Mouse (Mus musculus) erythroid progenitor cell, adult 5-6 weeks (primary cell): ENCODE data around the gene Nav2. TPM values are rescaled to one million over a fixed set of nuclear protein-coding genes. Genes with fewer than 3 reads are reported as not detected.

Source experiments
- ATAC-seq: replicated peaks from 2 replicates; pipeline ENCODE4 v1.8.0; 2016; ENCODE audit warnings: moderate number of reproducible peaks, mild to moderate bottlenecking, moderate TSS enrichment, inconsistent platforms; ENCODE audit not compliant: poor library complexity, low FRiP score, severe bottlenecking
- total RNA-seq, 2 experiments: library from RNA; stranded (forward) in 1 of 2; stranded (reverse) in 1 of 2; fragments of 150-400 nt in 1 of 2; fragments of 186-747, 209-891 nt in 1 of 2; gene quantifications; 2 replicates each; pipeline versions ENCODE4 v1.2.3 to v1.2.4; 2015 to 2017; ENCODE audit warnings: low replicate concordance in 2 of 2

Nav2 gene
- total RNA-seq, 2 experiments from 2014 or later: 3.1 to 29.8 TPM

DNA sequence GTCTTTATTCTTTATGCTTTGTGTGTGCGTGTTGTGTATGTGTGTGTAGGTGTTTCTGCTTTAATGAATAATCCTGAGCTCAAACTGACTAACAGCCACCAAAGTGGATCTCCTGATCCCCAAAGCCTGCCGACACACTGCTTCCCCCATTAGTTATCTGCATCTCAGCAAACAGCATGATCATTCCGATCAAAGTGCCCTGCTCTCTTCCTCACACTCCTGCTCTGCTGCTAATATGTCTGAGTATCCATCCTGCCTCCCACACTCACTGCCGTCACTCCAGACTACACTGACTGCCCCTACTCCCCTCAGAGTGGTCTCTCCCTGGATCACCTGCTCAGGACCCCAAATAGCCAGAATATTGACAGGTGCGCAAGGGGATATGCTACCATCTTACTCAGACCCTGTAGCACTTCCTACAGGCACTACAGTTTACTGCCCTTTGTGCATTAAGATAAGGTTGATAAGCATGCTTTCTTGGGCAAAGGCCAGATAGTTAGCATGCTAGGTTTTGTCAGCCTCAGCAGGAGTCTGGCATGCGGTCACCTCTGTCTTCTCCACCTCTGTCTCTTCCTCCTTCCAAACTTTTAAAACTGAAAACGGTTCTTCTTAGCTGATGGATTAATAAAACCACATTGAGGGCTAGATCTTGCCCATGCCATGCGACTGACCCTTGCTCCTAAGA is 382.8 kb downstream of the Nav2 start:
- ATAC-seq: peak; percentile 65; the same call in 1 of the 2 replicates

DNA sequence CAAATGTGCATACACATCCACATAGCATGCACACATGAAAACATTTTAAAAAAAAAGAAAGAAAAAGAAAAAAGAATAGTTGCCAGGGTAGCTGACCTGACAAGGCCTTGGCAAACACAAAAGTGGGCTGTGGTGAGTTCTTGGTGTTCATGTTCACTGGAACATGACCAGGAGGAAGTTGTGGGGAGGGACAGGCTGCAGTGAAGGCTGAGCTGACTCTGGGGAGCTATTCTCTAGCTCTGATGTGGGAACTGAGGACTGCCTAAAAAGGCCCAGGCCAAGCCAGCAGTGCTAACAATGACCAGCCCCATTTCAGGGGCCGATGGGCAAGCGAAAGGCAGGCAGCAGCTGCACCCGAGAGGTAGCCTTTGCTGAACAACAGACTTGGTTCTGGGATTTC is 388.6 kb downstream of the Nav2 start:
- no peak for ATAC-seq

DNA sequence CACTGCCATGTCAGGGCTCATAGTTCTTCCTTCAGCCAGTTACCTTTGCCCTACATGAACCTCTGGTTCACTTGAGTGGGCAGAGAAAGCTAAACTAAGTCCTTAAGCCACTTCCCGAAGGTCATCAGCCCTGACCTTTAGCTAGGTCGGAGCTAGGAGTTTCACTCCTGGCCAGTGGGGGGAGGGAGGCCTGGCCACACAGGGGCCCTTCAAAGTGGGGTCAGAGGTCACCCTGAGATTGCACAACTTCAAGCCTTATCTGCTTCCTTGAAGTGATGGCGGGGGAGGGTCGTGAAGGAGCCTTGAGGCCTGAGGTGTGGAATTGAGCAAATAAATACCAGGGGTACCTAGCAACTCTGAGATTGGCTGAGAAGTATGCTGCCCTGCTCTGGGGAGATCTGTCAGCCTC is 389.9 kb downstream of the Nav2 start:
- ATAC-seq: no peak

DNA sequence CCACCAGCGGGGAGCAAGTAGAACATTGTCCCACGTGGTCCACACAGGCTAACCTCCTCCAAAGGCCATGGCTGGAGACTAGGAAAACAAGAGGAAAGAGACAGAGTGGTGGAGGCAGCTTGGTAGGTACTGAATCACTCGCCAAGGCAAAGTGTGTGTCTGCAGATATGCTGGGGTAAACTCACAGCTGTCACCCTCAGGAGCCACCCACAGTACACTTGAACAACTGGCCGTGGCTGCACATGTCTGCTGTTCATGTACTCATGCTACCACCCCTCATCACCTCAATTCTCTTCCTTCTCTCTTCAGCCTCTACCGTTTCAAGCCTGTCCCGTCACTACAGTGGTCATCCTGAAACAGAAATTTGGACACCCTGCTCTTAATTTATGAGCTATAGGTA is 393.0 kb downstream of the Nav2 start:
- 0 out of 2 replicates have a peak, but pooled peaks have one; percentile 32 for ATAC-seq

DNA sequence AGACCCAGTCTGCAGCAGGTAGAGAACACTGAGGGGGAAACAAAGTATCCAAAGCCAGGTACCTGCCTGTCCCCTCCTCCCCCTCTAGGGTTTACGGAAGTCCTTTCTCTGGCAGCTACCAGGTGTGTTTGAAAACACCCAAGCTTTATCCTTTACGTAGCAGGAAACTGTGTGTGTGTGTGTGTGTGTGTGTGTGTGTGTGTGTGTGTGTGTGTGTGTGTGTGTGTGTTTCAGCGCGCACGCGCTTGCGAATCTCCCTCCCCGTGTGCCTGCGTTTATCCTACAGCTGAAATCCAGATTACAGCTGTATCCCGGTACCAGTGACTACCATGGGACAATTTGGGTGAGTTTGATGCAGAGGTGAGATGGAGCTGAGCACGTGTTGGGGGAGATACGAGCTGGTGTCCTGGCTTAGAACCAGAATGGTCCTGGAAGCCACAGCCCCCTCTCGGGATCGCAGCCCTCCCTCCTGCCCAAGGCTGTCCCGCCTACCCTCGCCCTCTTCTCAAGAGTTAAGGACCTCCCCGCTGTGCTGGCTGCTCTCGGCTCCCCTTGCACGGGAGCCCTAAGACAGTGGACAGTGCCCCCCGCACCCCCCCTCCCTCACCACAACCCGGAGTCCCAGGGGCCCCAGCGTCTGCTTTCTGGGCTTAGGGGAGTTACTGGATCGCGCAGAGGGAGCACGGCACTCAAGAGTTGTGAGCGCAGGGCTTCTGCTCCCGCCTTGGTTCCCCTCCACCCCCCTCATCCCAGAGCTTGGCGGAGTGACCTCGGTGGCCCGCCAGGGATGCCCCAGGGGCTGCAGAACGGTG is 395.3 kb downstream of the Nav2 start:
- no peak for ATAC-seq

DNA sequence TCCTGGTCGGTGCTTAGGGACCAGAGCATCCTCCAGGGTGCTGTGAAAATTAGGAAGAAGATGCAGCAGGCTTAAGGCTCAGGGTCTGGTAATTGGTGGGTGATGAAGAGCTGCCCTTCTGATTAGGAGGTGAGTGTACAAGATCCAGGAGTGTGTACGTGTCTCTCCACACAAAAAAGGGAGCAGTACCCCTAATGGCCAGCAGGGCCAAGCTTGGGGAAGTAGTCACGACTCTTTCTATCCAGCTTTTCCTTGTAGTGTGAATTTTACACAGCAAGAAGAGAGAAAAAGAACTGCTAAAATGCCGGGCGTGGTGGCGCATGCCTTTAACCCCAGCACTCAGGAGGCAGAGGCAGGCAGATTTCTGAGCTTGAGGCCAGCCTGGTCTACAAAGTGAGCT is 399.2 kb downstream of the Nav2 start:
- ATAC-seq: no peak

DNA sequence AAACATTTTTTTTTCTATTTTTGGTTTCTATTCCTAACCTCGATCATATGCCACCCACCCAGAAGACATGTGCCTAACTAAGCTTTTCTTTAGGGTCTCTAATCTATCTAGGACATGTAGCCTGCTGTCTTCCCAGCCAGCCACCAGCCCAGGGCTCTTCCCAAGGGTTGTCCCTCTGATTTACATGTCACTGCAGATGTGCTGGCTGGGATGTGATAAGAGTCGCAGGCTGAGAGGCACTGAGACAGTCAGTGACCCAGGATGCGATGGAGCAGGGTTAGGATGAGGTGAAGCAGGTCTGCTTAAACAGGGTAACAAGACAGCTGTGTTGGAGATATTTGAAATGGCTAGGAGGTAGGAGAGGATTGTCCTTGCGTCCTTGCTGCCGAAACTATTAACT is 401.2 kb downstream of the Nav2 start:
- 0 out of 2 replicates have a peak, but pooled peaks have one; percentile 43 for ATAC-seq

DNA sequence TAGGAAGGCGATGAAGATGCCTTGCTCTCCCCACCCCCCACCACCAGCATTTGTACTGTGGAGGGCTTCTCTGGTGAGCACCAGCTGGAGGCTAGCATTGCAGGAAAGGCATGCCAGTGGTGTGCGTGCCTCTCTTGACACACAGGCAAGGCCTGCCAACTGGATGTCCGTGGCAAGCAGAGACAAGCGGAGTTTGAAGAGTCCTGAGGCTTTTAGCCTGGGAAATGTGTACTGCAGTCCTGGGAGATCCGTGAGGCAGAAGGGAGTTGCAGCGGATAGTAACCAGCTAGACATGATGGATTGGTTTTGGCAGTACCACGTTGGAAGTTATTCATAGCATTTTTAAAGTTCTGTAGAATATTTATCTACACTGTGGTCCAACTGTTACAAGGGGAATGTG is 405.4 kb downstream of the Nav2 start:
- no peak for ATAC-seq

DNA sequence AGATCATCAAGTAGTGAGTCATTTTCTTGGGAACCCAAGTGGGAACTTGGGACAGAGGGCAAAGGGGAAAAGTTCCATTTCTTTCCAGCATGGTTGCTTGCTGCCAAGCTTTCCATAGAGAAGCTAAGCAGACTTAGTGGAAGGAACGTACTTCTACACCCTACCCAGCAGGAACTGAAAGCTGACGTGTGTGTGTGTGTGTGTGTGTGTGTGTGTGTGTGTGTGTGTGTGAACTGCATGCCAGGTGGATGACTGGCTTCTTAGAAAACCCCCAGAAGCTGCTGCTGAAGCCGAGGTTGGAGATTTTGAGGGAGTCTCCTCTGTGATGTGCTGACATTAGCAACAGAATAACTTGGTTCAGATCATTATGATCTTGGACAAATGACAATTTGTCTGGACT is 406.5 kb downstream of the Nav2 start:
- no peak for ATAC-seq

DNA sequence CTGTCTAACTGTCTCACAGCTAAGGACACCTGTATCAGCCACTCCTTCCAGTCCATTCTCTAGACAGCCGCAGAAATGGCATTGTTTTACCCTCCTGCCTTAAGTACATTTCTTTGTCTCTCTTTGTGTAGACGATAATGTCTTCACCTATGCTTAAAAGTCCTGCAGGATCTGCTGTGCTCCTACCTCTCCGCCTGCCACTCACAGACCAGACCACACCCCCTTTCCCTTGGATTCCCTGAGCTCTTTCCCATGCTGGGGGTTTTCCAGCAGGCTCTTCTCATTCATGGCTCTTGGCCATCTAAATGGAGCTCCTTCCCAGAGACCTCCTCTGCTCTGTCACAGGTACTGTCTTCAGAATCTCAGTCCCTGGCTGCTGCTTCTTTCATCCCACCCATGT is 408.1 kb downstream of the Nav2 start:
- no peak for ATAC-seq

DNA sequence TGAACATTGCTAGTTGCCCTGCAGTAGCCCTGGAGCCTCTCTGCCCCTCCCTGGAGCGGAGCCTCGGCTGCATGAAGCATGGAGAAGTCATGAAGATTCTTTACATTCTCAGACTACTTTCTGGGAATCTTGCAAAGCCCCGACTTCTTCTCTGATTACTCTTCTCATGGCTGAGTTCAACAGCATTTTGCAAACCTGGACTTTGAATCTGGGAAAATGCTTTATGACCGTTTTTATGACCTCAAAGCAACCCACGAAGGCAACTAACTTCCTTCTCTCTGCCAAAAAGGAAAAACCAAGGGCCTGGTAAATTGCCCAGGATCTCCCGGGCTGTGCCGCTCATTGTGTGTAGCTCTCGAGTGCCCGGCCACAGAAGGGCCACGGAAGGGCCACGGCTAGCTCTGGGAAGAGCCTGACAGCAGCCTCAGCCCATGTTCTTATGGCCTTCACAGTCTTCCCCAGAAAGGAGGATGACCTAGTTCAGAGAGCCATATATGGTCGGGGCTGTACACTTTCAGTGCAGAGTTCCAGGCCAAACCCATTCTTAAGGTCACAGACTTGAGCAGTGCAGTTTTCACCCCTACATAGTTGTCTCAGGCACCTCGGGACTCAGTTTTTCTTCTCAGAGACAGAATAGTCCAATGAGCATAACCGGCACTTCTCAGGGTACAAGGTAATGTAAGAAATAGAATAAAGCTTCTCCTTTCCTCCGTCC is 409.8 kb downstream of the Nav2 start:
- ATAC-seq: no peak

DNA sequence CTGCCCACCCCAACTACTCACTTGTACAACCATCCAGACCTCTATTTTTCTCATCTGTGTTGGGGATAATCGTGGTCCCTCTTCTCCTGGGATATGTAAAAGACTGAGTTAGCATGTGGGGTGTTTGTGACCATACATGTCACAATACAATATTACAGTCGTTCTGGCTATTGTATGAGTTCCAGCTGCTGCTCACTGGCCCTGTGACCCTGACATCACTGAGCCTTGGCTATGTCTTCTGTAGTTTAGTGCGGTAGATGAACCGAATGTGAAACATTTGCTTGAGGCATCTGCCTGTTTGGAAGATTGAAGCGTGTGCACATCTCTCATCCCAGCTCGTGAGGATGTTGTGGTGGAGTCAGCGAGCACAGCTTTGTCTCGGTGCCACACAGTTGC is 410.4 kb downstream of the Nav2 start:
- ATAC-seq: no peak

DNA sequence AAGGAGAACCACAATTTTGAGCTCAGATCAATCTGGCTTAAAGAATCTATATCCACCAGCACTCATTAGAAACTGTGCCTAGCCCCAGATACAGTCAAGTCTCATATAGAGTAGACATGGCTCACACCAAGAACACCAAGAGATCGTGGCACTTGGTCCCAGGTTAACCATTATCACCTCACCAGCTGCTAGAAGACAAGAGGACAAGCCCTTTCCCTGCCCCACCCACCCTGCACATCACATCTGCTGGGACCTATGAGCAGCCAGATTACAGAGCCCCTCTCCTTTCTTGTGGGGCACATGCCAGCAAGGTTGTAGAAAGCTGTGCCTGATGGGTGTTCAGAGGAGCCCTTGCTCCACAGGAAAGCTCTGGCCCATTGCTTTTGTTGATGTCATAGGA is 411.5 kb downstream of the Nav2 start:
- peak; percentile 33; the same call in 1 of the 2 replicates for ATAC-seq

DNA sequence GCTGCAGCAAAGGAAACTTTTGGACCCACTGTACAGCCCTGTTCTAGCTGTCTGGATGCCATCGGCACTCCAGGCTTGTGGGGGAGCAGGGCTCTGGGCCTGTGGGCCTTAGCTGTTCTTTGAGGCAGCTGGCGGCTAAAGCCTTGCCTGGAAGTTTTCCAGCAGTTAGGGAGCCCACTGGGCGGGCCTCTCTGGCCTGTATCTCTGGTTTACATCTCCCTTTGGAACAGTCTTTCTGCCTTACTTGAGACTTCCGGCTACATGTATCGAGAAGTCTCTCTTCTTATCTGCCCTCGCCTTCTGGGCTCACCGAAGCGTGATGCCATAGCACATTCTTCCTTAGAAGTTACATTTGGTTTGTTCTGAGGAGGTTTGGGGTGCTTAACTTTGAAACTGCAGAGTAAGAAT is 412.6 kb downstream of the Nav2 start:
- peak; percentile 86 for ATAC-seq

DNA sequence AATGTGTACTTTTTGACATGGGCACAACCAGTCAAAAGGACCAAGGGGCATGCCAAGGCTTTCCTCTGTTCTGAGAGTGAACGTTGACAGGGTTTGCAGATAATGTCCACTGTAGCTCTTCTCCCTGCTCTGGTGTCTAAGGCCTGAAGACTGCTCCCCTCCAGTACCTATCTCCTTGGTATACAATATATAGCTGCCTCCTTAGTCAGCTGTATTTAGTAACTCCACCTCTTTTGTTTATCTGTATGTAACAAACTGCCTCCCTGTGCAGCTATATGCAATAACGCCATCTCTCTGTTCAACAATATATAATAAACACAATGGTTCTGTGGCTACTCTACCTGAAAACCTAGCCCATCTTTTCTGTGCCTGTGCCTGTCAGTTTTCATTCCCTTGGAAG is 413.7 kb downstream of the Nav2 start:
- peak; percentile 69 for ATAC-seq

DNA sequence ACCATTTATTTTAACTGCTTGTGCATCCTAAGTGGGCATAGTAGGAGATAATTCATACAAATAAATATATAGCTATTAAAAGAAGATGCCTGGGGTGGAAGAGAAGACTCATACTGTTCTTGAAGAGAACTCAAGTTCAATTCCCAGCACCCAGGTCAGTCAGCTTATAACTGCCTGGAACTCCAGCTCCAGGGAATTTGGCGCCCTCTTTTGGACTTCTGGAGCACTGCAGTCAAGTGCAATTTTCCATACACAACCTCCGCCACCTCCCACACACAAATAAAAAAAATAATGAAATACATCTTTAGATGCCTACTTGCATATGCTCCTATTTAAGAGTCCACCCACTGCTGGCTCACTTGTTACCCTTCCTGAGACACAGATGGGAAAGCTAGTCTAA is 416.1 kb downstream of the Nav2 start:
- ATAC-seq: no peak

DNA sequence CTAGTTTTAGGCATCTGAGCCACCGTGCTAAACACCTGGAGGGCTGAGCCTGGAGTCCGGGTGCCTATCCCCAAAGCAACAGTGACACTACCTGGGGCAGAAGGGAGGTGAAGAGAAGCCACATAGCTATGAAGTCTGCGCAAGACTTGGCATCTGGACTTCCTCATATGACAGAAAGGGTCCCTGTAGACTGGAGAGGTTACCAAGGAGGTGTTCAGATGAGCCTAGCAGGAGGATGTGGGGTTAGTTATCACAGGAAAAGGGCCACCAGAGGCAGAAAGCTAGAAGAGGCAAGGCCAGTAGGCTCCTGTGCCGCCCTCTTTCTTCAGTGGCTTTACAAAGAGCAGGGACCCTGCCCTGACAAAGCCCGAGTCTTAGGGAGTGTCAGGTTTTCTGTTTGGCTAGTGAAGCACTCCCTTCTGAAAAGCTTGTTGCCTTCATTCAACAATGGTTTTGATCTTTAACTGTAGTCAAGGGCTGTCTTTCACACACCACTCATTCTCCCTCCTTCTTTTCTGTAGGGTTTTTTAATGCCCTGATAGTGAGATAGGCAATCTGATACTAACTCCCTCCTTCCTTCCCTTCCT is 417.7 kb downstream of the Nav2 start:
- no peak for ATAC-seq

DNA sequence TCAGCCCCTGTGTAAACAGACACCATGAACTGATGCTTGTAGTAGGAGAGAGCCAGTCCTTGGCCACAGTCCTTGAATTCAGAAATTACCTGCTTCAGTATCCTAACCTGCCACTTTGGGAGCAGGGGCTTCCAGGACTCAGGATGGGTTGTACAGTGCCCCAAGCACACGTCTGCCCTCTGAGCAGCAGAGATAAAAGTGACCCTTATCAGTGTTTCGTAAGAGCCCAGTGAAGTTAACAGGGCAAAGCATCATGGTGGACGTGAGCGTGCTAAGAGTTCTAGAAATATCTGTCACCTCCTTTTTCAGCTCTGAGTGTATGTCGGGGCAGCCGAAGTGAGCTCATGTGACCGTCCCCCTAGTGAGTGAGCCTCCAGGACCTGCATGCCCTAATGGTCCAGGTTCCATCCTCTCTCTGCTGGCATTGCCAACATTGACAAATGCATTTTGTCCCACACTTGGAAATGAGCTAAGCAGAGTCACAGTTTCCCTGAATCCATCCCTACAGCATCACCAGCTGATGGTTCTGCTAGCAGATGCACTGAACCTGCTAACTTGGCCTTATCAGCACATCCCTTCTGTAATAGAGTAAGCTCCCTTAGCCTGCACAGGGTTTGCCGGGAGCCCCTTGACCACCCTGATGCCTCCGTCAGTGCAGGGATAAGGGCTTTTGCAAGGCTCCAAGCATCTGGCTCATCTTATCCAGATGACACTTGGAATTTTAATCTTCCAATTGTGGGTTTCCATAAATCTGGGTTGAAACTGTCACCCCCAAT is 418.6 kb downstream of the Nav2 start:
- ATAC-seq: peak; percentile 56

DNA sequence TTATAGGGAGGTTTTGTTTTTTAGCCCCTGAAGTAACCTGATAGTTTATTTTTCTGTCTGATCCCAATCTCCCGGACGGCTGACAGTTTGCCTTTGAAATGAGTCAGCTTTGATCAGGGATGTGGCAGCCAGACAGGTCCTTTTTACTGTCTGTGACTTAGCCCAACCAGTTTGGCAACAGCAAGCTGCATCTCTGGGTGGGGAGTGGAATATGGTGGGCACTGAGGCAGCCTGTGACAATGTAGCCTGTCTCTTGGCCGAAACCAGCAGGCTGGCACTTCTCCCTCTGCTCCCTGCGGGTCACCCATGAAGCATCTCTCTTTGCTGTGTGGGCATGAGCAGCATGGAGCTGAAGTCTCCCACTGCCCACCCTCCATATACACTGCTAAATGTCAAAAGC is 421.7 kb downstream of the Nav2 start:
- ATAC-seq: no peak

DNA sequence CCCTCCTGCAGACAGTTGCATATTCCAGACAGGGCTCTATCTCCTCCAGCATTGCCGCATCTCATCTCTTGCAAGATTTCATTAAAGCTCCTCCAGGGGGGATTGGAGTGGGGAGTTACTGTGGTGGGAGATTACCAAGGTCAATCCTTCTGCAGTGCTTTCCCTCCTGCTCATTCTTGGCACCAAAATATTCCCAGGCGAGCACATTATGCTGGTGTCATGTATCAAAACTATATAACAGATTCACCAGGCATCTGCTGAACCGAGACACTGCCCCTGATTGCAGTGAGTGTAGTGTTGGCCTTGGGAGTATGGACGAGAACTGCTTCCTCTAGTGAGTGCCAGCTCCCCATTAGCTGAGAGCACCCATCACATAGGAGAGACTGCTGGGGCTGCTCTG is 423.4 kb downstream of the Nav2 start:
- ATAC-seq: no peak
